Mouse (Mus musculus) v-Abl transformed pro-B cells (cell line): ENCODE results near the gene Dcaf8.

Experiments used
- in situ Hi-C, 2 experiments: fragments of 400-800 bp; cut with MboI; formaldehyde crosslinking; loops; one replicate each; pipeline ENCODE4 v1.15.1; 2025; ENCODE audit not compliant: unreplicated experiment in 2 of 2

Dcaf8 gene

DNA sequence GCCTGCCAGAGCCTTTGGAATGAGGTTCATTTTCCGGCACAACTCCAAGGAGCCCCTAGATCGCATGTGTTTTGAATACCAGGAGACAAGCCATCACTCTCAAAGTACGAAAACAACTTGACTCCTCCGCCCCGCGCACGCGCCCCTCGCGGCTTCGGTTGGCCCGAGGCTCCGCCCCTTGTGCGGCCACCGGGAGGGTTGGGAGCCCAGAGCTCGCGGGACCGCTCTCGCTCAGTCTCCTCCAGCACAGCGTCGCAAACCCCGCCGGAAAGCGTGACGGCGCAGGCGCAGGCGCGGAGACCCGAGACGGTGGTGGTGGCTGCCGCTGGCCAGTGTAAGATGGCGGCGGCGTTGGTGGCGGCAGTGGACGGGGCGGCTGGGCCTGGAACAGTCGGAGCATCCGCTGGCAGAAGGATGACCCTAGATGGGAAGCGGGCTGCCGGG, at the start of gene Dcaf8:
Gene Dcaf8 (plus strand): TSS at position 250 of the 444 bp plus-strand sequence.
- in situ Hi-C loops, result loop anchor here (5.0 to 25.0 kb wide), 2 partner anchors 164 to 364 kb away; partner anchors contain the start of genes Cfap45 (in 2 of the 2) and Tagln2 (in 2 of the 2)

DNA sequence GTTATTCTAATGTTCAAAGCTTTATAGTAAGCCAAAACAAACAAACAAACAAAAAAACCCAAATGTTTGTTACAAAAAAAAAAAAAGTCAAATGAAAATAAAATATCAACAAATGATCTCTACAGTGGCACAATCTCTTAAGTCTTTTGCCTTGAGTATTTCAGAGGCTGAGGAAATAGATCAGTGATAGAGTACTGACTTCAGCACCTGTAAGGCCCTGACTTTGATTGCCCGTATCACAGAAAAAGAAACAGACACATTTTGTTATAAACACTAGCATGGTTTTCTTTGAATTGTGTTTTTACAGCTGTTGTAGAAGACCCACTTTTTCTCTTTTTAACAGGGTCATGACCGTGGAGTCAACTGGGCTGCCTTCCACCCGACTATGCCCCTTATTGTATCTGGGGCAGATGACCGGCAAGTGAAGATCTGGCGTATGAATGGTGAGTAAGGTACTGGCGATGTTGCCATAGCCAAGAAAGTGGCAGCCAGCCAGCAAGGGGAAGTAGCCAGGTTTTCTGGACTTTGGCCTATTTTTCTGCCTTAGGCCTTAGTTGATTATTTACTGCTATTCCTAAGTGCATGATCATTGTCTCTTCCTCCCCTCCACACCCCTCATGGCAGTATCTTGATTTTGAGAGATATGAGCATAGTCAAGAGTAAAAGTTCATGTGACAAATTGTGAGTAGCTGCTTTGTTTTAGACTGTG, 48.4 kb upstream of the Dcaf8 start:
- in situ Hi-C loops, result no loop called here

DNA sequence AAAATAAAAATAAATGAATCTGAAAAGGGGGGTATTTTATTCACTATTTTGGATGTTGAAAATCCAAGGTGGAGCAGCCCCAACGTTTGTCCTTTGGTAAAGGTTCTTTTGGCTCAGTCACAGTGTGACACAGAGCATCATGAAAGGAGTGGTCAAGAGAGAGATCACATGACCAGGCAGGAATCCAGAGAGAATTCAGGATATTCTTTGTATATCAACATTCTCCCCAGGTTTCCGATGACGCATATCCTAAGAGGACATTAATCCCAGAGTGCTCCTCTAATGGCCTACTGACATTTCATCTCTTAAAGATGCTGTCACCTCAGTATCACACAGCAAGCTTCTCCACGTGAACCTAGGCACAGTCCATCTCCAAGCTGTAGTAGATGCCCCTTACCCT, 44.3 kb upstream of the Dcaf8 start:
- in situ Hi-C loops, result no loop called here

DNA sequence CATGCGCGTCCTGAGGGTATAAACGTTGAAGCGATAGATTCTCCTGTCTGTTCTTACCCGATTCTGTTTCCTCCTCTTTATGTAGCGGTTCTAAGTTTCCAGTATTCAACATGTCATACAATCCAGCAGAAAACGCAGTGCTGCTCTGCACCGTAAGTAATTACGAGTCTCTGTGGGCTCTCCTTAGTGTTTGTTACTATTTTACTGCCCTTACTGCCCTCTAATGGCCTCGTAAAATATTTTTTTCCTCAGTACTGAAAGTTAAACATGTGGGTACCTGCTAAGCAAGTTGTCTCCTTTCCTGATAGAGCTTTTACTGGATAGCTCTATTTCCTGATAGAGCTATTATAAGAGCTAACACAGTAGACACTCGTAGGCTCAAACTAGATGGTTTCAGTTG, 42.8 kb upstream of the Dcaf8 start:
- in situ Hi-C loops, result no loop called here

DNA sequence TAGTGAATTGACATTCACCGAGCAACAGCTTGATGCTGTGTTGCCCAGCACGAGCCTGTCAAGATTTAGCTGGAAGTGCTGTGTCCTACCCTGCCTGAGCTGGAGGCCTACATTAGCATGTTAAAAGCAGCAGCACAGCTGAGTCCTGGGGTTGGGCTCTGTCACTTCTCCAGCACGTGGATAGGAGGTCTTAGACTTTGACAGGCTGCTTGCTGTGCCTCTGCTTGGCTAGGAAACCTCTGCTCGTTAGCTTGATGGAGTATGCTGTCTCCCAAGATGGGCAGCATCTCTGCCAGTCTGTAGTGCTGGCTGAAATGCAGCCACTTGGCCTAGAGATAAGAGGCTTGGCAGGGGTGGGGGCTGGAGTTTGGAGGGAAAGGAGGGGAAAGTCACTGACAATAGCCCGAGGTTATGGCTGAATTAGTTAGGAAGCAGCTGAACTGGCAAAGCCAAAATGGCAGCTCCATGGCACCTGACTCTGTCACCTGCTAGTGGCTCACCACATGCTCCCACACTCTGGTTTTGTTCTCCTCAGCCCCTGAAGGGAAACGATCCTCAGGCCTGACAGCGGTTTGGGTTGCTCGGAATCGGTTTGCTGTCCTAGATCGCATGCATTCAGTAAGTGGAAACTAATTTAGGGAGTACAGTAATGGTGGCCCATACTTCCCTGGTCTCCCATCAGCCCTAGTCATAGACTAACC, 40.0 kb upstream of the Dcaf8 start:
- in situ Hi-C loops, result no loop called here

DNA sequence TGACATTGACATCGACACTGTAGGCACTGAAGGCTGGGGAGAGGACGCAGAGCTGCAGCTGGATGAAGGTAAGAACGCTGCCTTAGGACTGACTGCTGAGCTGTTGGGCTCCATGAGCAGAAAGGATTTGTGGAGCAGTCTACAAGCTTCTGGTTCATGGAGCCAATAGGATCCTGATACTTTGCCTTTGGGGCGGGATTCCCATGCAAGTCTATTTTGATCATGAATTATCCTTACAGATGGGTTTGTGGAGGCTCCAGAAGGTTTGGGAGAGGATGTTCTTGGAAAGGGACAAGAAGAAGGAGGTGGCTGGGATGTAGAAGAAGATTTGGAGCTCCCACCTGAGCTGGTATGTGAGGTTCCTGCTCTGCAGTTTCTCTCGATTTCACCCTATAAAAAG, 30.9 kb upstream of the Dcaf8 start:
- in situ Hi-C loops, result loop anchor here in 1 of 2 experiments (5.0 kb wide), 1 partner anchor 205 kb away; no protein-coding TSS in a partner anchor

DNA sequence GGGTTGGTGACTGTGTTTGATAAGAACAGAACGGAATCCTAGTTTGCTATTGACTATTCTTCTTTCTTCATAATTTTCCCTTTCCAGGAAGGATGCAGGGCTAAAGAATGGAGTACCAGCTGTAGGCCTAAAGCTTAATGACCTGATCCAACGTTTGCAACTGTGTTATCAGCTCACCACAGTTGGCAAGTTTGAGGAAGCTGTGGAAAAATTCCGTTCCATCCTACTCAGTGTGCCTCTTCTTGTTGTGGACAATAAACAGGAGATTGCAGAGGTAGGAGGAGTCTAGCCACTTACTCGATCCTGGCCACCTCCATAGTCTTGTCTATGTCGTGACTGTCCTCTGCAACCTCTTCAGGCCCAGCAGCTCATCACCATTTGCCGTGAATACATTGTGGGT, 28.8 kb upstream of the Dcaf8 start:
- in situ Hi-C loops, result loop anchor here in 1 of 2 experiments (5.0 kb wide), 1 partner anchor 203 kb away; no protein-coding TSS in a partner anchor

DNA sequence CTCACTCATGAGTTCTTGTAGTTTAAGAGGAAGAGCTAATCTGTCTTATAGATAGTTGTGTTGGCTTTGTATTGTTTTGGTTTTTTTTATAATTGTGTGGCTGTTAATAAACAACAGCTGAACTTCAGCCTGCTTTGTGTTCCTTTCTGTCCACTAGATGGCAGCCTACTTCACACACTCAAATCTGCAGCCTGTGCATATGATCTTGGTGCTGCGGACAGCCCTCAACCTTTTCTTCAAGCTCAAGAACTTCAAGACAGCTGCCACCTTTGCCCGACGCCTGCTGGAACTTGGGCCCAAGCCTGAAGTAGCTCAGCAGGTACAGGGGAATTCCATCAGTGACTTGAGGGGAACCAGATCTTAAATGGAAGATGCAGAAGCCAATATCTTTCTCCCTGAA, 28.2 kb upstream of the Dcaf8 start:
- in situ Hi-C loops, result loop anchor here in 1 of 2 experiments (5.0 kb wide), 1 partner anchor 203 kb away; no protein-coding TSS in a partner anchor

DNA sequence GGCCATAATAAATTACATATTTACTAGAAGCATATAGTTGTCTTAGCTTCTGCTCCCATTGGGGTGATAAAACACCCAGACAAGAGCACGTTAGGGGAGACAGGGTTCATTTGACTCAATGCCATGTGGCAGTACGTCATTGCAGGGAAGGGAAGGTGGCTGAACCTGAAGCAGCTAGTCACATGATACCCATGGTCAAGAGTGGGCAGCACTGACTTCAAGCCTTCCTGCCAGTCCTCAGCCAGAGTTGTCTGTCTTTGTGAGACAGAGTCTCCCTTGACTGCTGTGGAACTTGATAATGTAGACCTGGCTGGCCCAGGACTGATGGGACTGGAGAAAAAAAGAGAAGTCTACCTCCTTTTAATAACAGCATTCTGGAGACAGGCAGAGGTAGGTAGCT, 25.2 kb upstream of the Dcaf8 start:
- in situ Hi-C loops, result no loop called here

DNA sequence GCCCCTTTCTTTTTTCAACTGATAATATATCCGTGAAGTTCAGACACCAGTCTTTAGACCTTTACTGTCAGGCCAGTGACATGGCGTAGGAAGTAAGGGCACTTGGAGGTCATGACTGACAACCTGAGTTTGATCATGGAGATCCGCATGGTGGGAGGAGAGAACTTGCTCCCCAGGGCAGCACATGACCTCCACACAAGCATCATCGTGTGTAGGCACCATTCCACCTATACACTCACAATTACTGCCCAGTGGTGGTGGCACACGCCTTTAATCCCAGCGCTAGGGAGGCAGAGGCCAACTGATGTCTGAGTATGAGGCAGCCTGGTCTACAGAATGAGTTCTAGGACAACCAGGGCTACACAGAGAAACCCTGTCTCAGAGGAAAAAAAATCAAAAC, 23.3 kb upstream of the Dcaf8 start:
- in situ Hi-C loops, result no loop called here

DNA sequence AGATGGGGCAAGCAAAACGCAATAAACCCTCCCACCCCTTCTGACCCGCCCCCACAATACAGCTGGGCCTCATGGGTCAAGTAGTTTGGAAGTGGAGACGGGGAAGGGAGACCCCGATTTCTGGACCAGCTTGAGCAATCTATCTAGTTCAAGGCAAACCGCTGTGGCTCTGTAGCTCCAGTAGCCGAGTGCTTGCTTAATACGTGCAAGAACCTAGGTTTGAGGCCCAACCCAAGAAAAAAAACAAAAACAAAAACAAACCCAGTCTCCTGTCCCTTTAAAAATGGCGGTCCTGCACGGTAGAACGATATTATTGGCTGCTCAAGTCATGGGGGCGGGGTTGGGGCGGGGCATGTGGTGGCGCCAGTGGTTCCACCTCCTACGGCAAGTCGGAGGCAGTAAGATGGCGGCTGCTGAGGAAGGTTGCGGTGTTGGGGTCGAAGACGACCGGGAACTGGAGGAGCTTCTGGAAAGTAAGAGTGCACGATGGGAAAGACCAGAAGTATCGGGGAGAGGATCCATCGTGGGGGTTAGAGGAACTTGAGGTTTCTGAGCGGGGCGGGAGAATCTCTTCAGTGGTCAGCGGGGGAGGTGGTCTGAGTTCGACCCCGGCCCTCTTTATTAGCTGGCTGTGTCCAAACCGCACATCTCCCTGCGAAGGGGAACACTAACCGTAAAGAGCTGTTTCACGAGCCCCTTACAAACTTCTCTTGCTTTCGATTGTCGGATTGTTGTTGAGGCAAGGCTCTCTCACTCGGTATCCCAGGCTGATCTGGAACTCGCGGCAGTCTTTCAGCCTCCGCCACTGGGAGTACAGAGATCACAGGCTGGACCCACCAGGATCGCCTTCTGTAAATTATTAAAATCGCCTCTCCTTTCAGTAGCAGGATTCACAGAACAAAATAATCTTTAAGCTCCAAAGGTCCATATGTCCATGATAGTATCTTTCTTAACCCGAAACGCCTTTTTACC, 21.2 kb upstream of the Dcaf8 start, which contains the start of gene Pex19:
Gene Pex19 (plus strand): TSS at position 380 of the 972 bp plus-strand sequence.
- in situ Hi-C loops, result loop anchor here (25.0 kb wide), 1 partner anchor 386 kb away; the partner anchor contains the start of genes Cfap45 (in 2 of the 2) and Tagln2 (in 2 of the 2)

DNA sequence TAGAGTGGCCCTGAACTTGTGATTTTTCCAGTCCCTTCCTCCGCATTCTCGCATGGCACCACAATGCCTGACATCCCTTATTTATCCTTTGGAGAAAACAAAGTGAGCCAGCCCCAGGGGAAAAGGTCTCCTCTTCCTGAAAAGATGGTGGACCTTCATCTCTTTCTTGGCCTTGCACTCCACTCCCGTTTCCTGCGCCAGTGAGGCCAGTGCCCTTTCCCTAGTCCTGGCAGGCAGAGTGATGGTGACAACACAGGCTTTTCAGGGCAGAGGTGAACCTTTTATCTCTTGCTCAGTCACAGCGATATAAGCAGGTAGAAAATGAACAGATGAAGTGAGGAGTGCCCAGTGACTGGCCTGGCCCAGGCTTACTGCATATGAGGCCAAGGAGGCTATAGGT, 20.4 kb upstream of the Dcaf8 start:
- in situ Hi-C loops, result loop anchor here (25.0 kb wide), 1 partner anchor 385 kb away; the partner anchor contains the start of genes Cfap45 (in 2 of the 2) and Tagln2 (in 2 of the 2)

DNA sequence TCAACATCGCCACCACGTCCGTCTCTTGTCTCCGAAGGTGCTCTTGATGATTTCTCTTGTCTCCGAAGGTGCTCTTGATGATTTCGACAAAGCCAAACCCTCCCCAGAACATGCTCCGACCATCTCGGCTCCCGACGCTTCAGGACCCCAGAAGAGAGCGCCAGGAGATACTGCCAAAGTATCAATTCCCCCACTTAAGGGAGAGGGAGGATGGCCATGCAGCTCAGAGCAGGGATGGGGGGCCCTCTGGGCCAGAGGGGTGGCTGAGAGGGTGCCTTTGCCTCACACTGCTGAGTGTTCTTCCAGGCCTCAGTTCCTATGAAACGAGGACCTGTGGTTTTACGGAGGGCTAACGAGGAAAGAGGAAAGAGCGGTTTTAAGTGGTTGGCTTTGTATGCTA, 19.3 kb upstream of the Dcaf8 start:
- in situ Hi-C loops, result loop anchor here (25.0 kb wide), 1 partner anchor 384 kb away; the partner anchor contains the start of genes Cfap45 (in 2 of the 2) and Tagln2 (in 2 of the 2)

DNA sequence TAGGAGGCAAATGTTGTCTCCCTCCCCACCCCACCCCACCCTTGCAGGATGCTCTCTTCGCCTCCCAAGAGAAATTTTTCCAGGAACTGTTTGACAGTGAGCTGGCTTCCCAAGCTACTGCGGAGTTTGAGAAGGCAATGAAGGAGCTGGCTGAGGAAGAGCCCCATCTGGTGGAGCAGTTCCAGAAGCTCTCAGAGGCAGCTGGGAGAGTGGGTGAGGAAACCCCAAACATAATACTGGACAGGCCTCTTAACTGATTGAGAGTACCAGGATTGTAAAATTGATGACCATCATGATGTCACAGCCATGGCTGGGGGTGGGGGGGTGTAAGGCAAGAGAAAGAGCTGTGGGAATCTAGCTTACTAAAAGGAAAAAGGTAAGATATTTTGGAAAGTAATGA, 18.8 kb upstream of the Dcaf8 start:
- in situ Hi-C loops, result loop anchor here (25.0 kb wide), 1 partner anchor 383 kb away; the partner anchor contains the start of genes Cfap45 (in 2 of the 2) and Tagln2 (in 2 of the 2)

DNA sequence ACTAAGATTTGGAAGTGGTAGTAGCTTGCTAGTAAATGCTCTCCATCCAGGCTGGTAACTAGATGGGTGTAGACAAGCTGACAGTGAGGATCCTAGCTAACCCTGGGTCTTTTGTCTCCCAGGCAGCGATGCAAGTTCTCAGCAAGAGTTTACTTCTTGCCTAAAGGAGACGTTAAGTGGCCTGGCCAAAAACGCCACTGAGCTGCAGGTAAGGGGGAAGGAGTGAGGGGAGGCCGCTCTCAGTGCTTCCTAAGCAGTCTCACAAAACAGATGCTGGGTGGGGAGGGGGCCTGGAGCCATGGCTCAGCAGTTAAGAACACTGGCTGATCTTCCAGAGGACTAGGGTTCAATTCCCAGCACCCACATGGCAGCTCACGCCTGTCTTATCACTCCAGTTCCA, 18.1 kb upstream of the Dcaf8 start:
- in situ Hi-C loops, result loop anchor here (25.0 kb wide), 1 partner anchor 383 kb away; the partner anchor contains the start of genes Cfap45 (in 2 of the 2) and Tagln2 (in 2 of the 2)

DNA sequence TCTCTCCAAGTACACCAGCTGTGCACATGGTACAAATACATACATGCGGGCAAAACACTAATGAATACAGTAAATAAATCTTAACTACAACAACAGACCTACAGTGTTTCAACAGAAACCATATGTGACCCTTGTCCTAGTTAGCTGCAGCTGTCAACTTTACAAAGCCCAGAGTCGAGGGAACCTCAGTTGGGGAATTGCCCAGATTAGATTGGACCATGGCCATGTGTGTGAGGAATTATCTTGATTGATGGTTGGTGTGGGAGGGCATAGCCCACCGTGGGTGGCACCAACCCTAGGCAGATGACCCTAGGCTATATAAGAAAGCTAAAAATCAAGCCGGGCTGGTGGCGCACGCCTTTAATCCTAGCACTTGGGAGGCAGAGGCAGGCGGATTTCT, 15.6 kb upstream of the Dcaf8 start:
- in situ Hi-C loops, result loop anchor here (25.0 kb wide), 1 partner anchor 380 kb away; the partner anchor contains the start of genes Cfap45 (in 2 of the 2) and Tagln2 (in 2 of the 2)

DNA sequence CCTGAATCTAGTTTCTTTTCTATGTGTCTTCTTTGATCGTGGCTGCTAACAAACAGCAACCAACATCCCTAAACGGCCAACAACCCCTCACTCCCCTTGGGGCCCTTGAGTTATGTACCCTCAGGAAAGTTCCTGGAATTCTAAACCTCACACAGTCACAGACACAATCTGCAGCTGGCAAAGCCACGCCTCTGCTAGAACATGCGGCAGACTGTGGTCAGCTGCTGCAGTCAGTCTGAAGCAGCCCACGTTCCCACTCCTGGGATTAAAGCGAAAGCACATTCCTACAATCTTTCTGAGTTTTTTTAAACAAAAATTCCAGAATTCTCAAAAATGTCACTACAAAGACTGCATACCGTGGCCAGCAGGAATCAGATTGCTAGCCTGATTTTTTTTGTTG, 14.3 kb upstream of the Dcaf8 start:
- in situ Hi-C loops, result loop anchor here (25.0 kb wide), 1 partner anchor 379 kb away; the partner anchor contains the start of genes Cfap45 (in 2 of the 2) and Tagln2 (in 2 of the 2)

DNA sequence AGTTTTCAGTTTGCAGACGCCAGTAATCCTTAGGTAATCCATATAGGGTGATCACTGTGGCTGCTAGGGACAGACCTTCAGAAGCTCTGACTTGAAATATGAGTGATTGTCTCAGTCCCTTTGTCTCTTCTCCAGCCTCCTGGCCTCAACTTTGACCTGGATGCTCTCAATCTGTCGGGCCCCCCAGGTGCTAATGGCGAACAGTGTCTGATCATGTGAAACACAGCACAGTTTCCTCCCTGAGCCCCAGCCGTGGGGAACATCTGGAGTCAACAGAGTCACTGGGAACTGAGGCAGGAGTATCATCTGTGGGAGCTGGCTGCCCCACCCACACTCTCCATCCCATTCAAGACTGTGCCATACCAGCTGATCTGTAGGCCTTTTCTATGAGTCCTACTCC, 13.8 kb upstream of the Dcaf8 start:
- in situ Hi-C loops, result loop anchor here (25.0 kb wide), 1 partner anchor 378 kb away; the partner anchor contains the start of genes Cfap45 (in 2 of the 2) and Tagln2 (in 2 of the 2)

DNA sequence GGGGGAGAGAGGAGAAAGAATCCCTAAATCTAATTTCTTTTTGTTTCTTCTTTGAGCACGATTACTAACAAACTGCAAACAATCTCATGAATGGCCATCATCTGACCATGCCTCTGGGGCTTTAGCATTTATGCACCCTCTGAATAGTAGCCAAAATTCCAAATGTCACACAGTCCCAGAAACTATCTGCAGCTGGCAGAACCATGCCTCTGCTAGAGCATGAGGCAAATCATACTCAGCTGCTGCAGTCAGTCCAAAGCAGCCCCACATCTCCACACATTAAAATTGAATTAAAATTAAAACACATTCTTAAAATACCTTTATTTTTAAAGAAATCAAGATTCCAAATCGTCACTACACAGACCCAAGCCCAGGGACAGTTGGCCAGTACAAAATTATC, 7.7 kb upstream of the Dcaf8 start:
- in situ Hi-C loops, result loop anchor here (25.0 kb wide), 1 partner anchor 372 kb away; the partner anchor contains the start of genes Cfap45 (in 2 of the 2) and Tagln2 (in 2 of the 2)
